Mouse (Mus musculus) CD4-positive, CD25-positive, alpha-beta regulatory T cell, adult 4 months (primary cell): Measurements from ENCODE around the gene Txndc2. TPM values are rescaled to one million over a fixed set of nuclear protein-coding genes. Genes with fewer than 3 reads are reported as not detected.

Experiments
- ATAC-seq: one replicate; pipeline ENCODE4 v1.8.0; 2017
- polyA plus RNA-seq, 2 experiments: library from polyadenylated mRNA; unstranded; fragments of 100-300 nt; shearing (Covaris generic); gene quantifications; one replicate each; pipeline ENCODE4 v1.2.1; 2017

Txndc2 gene
- not detected for polyA plus RNA-seq

DNA sequence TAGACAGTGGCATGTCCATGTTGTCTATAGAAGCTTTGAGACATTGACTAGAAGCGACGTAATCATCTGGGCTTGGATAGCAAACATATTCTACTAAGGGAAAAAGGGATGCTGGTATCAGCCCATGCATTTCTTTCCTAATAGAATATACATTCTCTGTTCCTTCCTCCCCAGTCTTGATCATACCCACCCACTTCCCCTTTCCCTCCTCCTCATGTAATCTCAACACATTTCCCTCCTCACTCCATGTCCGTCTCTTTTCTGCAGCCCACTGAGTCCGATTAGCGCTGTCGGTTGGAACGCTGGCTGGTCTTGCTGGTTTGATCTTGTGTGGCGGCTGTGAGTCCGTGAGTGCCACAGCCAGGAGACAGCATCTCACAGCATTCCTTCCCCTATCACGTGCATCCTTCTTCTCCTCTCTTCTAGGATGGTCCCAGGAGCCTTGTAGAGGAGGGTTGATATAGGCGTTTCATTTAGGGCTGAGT is at the start of gene Txndc2:
Gene Txndc2, minus strand, starts transcription at position 435 of the 485 bp plus-strand sequence.
- no peak for ATAC-seq

DNA sequence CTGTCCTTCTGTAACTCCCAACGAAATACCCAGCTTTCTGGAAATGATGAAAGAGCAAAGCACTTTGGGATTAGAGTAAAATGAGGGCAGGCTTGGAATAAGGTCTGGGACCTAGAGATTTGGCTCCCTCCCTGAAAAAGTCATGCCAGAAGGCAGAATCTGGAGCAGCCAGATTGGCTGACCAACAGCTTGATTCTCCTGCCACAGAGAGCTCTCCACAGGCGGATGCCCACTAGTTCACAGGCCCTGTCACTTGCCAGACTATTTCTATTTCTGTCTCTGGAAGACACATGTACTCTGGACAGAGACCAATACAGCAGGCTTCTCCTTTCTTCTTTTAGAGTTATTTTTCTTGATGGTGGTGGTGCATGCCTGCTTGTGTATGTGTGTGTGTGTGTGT is 41.8 kb upstream of the Txndc2 start:
- ATAC-seq = no peak

DNA sequence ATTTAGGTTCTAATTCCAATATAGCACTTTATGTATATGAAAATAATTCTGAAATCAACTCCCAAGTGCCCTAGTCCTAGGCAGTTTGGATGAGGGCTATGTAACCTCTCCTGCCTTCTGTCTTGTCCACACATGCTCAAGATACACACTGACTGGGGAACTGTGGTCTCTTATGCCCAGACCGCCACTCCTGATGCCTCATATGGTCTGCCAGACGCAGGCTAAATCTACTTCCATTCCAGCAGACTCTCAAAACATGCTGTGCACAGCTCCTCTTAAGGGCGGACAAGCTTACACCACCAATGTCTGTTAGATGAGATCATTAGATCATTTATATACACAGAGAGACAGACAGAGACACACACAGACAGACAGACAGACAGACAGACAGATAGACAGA is 41.3 kb upstream of the Txndc2 start:
- ATAC-seq = no peak

DNA sequence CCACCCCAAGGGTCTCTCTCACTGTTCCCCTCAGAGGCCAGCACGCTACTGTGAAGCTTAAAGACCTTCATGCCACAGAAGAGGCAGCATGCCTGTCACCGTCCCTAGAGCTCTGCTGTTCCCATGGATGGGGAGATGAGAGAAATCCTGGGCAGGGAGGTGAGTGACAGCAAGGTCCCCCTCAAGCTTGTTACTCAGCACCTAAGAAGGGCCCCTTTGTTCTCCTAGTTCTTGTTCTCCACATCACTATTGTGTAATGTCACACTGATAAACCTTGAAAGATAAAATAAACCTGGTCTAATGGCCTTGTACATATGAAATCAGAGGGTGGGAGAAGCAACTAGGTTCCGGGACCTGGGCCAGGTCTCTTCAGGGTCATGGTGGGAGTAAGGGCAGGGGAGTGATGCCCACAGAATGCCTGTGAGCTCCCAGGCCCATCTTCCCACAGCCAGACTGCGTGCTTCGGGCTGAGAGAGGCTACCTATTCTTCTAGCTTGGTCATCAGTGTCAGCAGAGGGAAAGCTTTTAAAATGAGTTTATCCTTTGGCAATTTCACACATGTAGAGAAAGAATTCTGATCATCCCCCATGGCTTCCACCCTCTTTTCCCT is 40.2 kb upstream of the Txndc2 start:
- no peak for ATAC-seq

DNA sequence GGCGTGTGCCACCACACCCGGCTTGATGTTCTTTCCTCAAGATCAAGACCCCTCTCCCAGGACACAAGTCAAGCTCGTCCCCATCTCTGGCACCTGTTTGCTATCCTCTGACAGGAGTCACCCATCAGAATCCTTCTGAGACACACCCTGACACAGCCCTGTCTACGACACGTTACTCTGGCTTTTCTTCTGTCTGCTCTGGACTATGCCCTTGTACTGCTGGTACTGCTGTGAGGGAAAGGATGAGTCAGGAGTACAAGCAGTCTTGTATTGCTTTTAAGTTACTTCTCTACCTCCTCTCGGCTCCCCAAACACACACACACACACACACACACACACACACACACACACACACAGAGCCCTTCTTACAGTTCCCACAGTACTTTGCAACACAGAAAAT is 39.5 kb upstream of the Txndc2 start:
- no peak for ATAC-seq

DNA sequence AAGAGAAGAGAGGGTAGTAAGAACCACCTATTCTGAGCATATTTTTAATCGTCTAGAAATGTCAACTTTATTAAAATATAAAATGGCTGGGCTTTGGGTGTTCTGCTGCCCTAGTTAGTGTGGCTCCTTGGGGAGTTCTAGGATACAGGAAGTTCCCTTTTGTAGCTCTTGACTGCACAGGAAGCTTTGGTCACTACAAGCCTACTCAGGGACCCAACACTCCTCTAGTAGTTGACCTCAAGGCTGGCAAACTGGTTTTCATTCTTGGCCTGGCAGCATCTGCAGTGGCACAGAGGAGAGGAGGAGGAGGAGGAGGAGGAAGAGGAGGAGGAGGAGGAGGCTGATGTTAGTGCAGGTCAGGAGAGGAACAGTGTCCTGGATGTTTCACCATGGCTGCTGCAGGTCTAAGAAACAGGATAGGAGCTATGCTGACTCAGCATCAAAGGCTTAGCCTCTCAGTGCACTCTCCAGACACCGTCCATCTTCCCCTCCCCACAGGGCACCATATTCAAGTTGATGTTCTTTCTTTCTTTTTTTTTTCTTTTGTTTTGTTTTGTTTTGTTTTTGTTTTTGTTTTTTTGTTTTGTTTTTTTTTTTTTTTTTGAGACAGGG is 38.9 kb upstream of the Txndc2 start:
- no peak for ATAC-seq

DNA sequence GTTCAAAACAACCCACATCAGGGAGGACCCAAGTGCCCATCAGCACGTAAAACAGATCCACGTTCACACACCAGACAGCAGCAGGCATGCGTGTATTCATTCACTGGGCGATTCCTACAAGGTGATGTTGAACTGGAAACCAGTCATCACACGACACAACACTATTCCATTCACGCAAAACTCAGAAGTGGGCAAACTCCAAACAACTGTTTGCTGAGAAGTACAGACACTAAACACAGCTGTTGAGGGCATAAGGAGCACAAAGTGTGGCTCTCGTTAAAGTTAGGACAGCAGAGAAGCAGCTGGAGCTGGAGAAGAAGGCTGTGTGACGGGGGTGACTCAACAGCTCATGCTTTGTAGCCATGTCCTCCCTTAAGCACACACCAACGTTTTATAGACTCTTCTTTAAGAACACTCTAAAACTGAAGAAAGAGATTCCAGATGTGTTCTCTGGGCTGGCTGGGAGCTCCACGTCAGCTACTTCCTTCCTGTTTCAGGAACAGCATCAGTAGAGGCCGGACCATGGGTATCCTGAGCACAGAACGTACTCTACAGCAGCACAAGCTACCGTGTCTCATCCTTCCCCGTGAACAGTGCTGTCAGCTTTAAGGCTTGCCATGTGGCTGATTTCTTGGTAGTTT is 38.0 kb upstream of the Txndc2 start:
- ATAC-seq = no peak

DNA sequence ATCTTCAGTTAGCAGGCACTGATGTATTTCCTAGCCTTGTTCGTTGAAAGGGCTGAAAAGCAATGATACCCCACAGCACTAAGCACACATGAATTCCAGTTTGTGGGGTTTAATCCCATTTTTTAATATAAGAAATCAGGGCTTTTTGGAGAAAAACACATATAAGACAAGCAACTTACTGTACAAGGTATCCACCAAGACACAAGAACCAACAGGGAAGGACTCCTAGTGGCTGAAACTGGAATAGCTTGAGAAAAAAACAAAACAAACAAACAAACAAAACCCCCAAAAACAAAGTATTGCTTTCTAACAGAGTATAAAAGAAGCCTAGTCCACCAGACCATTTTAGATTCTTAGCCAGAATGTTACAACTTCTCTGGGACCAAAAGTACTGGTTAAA is 35.8 kb upstream of the Txndc2 start:
- no peak for ATAC-seq

DNA sequence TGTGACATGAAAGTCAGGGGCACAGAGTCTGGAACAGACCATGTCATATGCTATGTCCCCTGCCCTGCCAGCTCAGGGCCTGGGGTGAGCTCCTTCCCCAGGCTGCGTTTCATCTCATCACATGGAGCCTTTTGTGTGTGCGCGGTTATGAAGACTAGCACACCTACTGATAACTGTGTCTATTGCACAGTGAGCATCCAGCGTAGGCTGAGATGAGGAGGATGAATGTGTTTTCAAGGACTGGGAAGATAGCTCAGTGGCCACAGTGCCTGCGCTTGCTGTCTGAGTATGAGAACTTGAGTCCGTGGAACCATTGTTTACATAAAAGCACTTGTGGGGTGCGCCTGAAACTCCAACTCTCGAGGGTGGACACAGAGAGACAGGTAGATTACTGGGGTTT is 34.6 kb upstream of the Txndc2 start:
- no peak for ATAC-seq

DNA sequence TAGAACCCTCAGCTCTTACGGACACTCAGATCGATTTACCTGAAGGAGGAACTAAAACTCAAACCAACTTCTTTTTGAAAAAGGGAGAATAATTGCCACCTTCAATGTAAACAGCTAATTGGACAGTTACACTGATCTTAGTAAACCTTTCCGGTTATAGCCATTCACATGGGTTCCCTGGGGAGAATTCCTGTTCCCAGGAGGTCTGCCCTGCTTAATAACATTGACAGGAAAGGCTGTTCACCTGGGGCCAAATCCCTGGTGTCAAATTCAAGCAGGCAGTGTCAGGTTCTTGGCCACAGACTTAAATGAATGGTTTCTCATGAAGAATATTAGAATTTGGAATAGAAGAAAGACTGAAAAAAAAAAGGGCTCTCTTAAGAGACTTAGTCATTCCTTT is 34.0 kb upstream of the Txndc2 start:
- ATAC-seq = no peak

DNA sequence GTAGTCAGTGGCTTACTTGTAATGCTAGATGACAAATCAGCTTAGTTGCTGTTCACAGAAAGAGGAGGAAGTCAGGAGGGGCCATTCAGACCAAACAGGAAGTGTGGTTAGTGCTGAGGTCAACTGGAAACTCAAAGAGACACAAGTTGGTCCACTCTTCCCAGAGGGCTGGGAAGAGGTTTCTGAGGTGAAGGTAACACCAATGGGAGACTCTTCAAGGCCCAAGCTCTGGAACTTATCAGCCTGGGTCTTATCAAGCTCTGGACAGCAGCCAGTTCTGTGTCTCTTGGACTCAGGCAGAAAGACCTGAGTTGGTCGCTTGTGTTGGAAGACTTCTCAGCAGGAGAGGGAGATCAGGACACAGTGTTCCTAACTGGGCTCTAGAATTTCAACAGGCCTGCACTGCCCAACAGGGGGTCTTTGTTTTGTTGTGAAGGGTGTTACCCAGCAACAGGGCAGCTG is 32.8 kb upstream of the Txndc2 start:
- no peak for ATAC-seq

DNA sequence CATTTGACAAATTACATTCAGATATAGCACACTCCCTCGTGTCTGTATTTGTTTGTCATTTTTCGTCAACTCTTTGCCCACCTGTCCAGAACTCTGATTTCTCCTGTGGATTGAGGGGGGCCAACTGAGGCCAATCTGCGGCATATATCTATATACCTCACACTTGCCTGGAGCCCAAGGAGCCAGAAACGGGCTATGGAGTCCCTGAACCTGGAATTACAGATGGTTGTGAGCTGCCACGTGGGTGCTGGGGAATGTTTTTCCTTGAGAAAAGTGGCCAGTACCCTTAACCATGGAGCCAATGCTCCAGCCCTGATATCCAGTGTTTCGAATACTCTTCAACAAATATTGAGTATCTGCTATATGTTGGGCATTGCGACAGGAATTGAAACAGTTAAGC is 31.0 kb upstream of the Txndc2 start:
- no peak for ATAC-seq

DNA sequence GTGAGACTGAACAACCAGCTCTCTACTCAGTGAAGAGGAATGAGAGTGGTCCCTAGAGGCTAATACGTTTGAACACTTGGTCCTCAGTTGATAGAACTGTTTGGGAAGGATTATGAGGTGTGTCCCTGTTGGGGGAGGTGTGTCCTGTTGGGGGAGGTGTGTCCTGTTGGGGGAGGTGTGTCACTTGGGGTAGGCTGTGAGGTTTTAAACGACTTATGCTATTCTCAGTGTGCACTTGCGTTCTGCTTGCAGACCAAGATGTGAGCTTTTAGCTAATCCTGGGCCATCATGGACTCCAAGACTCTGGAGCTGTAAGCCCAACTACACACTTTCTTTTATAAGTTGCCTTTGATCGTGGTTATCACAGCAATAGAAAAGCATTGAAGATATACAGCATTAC is 27.1 kb upstream of the Txndc2 start:
- ATAC-seq = no peak

DNA sequence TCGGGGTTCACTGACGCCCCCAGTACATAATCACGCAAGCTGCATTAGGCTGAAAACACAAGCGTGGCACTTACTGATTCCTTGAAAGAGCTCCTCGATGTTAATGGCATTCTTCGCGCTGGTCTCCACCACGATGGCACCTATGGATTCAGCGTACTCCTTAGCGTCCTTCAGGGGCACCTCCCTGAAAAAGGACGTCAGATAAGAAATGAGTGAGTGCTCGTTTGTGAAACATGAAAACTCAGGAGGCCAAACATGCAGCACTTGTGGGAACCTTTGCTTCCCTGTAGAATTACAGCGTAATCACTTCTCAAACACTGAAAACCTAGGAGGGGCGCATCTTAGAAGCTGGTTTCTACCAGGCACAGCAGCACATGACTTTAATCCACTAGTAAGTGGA is 25.8 kb upstream of the Txndc2 start:
- ATAC-seq = no peak

DNA sequence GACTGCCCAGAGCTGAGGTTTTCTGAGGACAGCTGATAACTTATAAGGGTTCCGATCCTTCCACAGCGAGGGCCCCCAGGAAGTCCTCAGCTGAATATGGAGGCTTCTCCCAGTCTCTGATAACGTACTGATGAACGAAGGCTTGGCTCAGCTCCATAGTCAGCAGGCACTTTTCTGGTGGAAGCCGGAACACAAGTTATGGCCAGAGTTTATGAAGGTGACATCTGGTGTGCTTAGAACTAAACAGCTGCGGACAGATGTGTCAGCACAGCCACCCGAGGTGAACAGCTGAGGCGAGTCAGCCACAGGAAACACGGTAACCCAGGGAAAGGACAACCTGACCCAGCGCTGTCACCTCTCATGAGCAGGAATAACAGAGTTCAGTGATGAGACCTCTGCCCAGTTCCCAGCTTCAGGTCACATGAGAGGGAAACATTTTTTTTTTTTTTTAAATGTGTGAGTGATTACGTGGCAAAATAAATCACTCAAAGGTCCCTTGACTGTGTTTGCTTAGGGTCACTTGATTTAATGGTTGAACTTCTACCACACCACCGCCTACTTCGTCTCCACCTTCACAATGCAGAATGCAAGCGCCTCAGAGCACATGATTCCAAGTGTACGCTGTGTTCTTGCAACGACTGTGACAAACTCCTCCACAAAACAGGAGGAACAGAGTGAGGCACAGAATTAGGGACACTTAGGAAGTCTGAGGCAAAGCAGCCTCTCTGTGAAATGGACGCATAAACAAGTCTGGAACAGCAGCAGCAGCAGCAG is 24.6 kb upstream of the Txndc2 start:
- ATAC-seq = no peak

DNA sequence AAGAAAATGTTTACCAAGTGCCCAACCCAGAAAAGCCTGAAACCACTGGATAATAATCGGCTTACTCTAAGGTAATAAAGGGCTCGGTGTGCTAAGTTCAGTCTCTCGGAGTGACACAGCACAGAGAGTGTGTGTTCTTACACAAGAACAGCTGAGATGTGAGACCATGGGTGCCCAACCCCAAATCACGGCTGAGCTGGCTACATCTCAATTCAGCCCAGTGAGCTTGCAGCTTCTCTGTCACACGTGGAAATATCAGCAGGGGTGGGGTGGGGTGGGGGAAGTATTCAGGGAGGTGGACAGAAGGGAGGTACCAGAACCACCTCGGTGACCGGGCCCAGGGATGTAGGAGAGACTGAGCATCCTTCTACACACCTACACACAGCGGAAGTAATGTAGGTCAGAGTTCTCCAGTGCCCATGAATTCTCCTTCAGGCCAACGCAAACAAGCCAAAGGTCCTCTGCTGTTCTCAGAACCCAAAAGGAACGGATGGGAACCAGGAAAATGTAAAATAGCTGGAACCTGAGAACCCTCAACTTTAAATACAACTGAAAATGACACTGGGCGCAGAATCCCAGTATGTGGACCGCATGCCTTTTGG is 23.9 kb upstream of the Txndc2 start:
- no peak for ATAC-seq

DNA sequence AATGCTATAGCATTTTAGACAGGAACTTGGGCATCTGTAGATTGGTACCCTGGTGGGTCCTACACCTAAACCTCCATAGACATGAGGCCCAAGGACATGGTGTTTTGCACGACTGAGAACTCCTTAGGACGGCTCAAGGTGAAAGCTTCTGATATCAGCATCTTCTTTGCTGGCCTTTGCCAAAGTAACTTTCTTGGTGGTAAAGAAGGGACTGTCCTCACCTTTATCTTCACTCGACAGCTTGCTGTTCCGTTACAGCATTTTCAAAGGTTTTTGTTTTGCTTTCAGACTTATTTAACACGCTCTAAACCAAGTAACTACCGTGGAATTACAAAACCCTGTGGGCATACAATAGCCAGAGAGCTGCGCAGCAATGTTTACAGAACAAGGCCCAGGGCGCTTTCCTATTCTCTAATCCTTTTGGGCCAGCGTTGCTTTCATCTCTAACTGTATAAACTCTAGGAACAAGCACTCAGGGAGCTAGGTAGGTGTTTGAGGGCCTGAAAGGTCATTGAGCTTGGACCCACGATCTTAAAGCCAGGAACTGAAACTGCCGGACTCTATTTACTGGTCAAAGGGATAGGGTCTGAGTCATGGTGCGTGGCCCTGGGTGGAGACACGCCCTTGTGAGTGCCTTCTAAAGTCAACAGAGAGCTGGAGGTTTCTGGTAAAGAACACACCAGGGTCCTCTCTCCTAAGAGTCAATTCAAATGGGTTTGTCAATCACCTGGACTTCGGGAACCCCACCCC is 21.5 kb upstream of the Txndc2 start:
- no peak for ATAC-seq

DNA sequence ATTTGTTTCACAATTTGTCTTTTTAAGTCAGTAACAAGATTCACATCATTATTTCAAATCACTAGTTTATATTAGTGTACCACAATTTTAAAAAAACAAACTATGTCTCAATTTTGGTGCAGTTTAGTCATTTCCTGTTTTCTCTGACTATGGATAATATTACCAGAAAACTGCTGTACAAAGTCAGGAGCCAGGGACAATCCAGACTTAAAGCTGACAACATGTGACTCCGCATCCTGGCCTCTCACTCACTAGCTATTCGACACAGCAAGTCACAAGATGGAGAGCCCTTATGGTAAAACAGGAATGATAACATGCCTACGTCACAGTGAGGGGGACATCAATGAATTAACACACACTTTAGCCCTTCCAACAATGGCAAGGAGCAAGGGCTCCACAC is 20.7 kb upstream of the Txndc2 start:
- no peak for ATAC-seq

DNA sequence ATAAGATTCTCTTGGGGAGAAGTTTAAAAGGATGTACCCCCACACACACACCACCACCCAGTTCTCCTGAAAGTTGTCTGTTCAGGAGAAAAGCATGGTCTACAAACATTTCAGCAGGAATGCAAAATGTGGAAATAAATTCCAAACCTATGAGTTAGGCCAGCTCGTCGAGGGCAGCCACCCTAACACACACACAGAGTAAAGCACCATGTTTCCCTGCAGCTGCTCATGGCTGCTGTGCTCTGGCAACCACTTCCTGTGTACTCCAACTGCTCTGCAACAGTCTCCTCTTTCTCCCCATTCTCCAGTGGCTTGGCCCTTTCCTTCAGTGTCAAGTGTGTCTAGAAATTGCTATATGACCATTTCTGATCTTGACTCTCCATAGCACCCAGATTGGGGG is 16.4 kb upstream of the Txndc2 start:
- no peak for ATAC-seq

DNA sequence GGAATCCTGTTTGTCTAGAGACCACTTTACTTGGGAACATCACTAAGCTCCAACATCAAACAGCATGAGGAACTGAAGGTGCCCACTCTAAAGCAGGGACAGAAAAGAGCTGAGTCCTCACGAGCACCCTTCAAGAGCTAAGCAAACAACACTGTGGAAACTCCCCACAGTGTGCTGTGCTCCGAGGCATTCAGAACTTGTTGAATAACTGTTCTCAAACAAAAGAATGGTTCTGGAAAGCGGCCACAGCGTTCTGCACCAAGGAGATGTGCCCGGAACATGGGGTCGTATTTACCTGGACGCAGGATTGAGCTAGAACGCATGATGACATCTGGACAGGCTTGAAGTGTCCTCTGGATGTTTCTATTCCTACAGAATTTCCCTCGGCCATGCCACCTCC is 16.0 kb upstream of the Txndc2 start:
- no peak for ATAC-seq

DNA sequence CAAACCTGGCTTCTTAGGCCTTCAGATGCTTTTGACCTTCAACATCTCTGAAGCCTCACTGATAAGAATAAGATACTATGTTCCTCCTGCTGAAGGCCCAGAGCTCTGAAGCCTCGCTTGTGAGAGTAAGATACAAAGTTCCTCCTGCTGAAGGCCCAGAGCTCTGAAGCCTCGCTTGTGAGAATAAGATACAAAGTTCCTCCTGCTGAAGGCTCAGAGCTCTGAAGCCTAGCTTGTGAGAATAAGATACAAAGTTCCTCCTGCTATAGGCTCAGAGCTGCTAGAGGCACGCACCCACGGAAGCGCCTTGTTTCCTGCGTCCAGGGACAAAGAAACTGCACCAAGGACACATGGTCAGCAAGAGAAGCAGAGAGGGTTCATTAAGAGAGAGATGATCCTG is 14.8 kb upstream of the Txndc2 start:
- no peak for ATAC-seq

DNA sequence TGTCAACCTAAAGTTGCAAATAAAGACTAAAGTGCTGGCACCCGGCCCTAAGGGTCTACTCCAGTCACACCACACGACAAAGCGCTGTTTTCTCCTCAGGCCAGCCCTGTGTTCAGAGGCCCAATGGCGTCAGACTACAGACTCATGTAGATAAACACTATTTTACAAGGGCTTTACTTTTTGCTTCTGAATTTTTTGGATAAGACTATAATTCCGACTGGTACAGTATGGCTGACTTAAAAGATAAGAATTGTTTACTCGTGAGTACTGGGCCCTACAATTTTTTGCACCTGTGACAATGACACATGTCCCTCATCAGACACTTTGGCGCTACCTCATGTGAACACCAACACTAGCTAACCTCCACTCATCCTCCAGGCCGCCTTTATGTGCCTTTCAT is 14.1 kb upstream of the Txndc2 start:
- no peak for ATAC-seq
